Mouse (Mus musculus) heart, adult 2 months (tissue): Measurements from ENCODE around the gene Sult6b2.

Experiments used
- CTCF ChIP-seq: fragments of 200-600 bp; IDR thresholded peaks from 2 replicates; pipeline ENCODE4 v1.8.1; 2022; ENCODE audit warnings: antibody characterized with exemption, mild to moderate bottlenecking, moderate library complexity
- EP300 ChIP-seq: fragments of 200-500 bp; IDR thresholded peaks from 2 replicates; pipeline ENCODE4 v1.6.1; 2011; ENCODE audit warnings: low read depth, low read length, control low read depth; ENCODE audit not compliant: insufficient read depth
- POLR2A ChIP-seq: fragments of 200-500 bp; IDR thresholded peaks from 2 replicates; pipeline ENCODE4 v1.6.1; 2011; ENCODE audit warnings: mild to moderate bottlenecking, low read depth, low read length, control low read depth; ENCODE audit not compliant: insufficient read depth

DNA sequence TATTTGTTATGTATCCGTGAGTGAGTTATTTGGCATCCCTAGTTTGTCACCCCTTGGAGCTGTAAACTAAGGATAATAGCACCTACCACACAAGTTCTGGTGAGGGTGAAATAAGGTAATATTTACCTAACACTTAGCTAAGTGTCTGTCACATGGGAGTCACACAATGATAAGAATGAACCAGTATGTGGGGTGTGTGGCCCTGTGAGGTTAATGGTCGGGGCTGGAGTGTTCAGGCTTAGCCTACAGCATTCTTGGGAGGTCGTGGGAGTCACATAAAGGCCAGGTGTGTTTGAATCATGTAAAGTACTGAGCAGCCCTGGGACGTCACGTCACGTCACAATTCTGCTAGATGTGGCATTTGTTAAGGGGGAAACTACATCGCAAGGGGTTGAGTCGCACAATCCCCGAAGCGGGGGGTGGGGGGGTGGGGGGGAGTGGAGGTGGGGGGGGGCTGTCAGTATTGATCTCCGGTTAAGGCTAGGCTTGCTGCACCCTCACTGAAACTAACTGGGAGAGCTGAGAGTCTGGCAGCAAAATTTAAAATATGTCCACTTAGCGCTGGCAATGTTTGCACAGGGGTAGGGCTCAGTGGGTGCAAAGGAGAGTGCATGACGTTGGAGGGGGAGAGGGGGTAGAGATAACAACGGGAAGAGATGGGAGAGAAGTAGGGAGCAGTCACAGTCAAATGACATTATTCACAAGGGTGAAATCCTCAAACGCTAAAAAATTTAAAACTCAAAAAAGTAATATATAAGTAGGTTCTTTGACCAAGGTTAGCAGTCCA is 8.5 kb downstream of the Sult6b2 start:
- no peak for TF ChIP-seq CTCF
- no peak for TF ChIP-seq POLR2A
- TF ChIP-seq EP300, result no peak
